Mouse (Mus musculus) kidney, embryonic 15.5 days (tissue): ENCODE data around the gene Rex1bd. TPM values are rescaled to one million over a fixed set of nuclear protein-coding genes. Genes with fewer than 3 reads are reported as not detected.

Experiments
- ATAC-seq: fragments of 200-750 bp; cut with Nextera tagmentation; replicated peaks from 2 replicates; pipeline ENCODE4 v1.8.0; 2017; ENCODE audit warnings: moderate TSS enrichment; ENCODE audit not compliant: low FRiP score
- H3K27ac ChIP-seq: fragments of 300-500 bp; sonication (generic); 2 replicates; pipeline ENCODE4 v1.5.1; 2015; ENCODE audit warnings: mild to moderate bottlenecking, inconsistent platforms
- H3K27me3 ChIP-seq: fragments of 300-500 bp; sonication (generic); 2 replicates; pipeline ENCODE4 v1.6.1; 2015; ENCODE audit warnings: inconsistent platforms
- H3K36me3 ChIP-seq: fragments of 300-500 bp; sonication (generic); 2 replicates; pipeline ENCODE4 v1.6.1; 2015; ENCODE audit warnings: inconsistent platforms
- H3K4me1 ChIP-seq: fragments of 300-500 bp; sonication (generic); 2 replicates; pipeline ENCODE4 v1.6.1; 2015; ENCODE audit warnings: inconsistent platforms
- H3K4me2 ChIP-seq: fragments of 300-500 bp; sonication (generic); 2 replicates; pipeline ENCODE4 v1.6.1; 2015; ENCODE audit warnings: moderate library complexity, mild to moderate bottlenecking, inconsistent platforms
- H3K4me3 ChIP-seq: fragments of 300-500 bp; sonication (generic); replicated peaks from 2 replicates; pipeline ENCODE4 v1.5.1; 2015; ENCODE audit warnings: mild to moderate bottlenecking, inconsistent platforms
- H3K9ac ChIP-seq: fragments of 300-500 bp; sonication (generic); 2 replicates; pipeline ENCODE4 v1.6.1; 2015; ENCODE audit warnings: mild to moderate bottlenecking, inconsistent platforms
- H3K9me3 ChIP-seq: fragments of 300-500 bp; sonication (generic); replicated peaks from 2 replicates; pipeline ENCODE4 v1.6.1; 2016; ENCODE audit warnings: inconsistent platforms
- WGBS: fragments of 180-500 bp; shearing (Covaris S2); methylation state at CpG from one replicate; pipeline ENCODE4 v1.1.7; 2015; ENCODE audit warnings: mixed read lengths; 5-methylcytosine and 5-hydroxymethylcytosine counted together
- polyA plus RNA-seq: library from polyadenylated mRNA; unstranded; fragments of >200 nt; fragmentation: Nextera tagmentation; extraction: Ambion mirVana; gene quantifications from 2 replicates; pipeline ENCODE4 v1.2.1, GENCODE M21; 2015

Gene Rex1bd
- 128 and 133 TPM in 2 replicates for polyA plus RNA-seq

GRCm38 (mm10) chr8:70506328-70507026, at the start of gene Rex1bd:
TSS of gene Rex1bd (minus strand) at chr8:70506752.
- Histone ChIP-seq H3K4me2 (peak within 1 kb of the TSS; percentile 90), H3K9ac (peak within 1 kb of the TSS; percentile 82), H3K4me1 (peaks cover 76% of the 10 kb centered on the region), H3K27me3 (peaks cover 27% of the 10 kb centered on the region), H3K4me3 (peak within 1 kb of the TSS; percentile 72), H3K9me3 (no peaks in the 10 kb centered on the region), H3K27ac (peak within 1 kb of the TSS; percentile 97), H3K36me3 (peaks cover 24% of the 10 kb centered on the region)
- 2% methylated on average over 40 of the region's 40 CpGs for WGBS
- peak; percentile 89 for ATAC-seq

DNA sequence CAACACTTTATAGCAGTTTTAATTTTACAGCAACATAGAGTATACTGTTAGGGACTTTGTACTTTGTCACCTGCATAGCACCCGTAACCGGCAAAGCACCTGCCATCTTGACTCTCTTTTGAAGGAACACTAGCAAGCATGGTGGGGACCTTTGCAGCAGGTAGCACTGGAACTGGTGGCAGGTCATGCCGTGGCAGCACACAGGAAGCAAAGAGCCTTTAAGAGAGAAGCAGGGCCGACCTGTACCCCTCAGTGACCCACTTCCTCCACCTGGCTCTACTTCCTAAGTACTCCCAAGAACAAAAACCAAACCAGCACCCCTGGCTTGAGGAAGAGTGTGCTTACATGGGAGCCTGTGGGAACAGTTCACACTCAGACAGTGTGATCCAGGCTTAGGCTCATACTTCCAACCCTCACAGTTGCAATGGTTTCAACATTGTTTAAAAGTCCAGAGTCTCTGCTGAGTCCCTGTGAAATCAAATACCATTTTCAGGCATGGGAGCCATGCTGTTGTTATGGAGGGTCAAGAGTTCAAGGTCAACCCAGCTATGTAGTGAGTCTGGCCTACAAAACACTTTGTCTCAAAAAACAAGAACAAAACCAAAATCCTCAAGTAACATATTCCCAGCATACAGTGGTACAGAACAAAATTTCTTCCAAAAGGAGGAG, 48.7 kb upstream of the Rex1bd start:
- WGBS, result 87% methylated on average over 4 of the region's 4 CpGs
- H3K9ac ChIP-seq, result no peak overlapping the region

GRCm38 (mm10) chr8:70553740-70554139, 47.2 kb upstream of the Rex1bd start:
- Histone ChIP-seq H3K27ac (peak overlapping the region; percentile 37), H3K4me1 (peaks cover 41% of the 10 kb centered on the region), H3K9me3 (no peaks in the 10 kb centered on the region), H3K4me2 (no peak overlapping the region), H3K4me3 (no peak overlapping the region), H3K36me3 (0 out of 2 replicates have a peak, but pooled peaks cover 8% of the 10 kb centered on the region), H3K9ac (no peak overlapping the region), H3K27me3 (no peaks in the 10 kb centered on the region)
- no peak for ATAC-seq

More for the DNA sequence above, 48.7 kb upstream of the Rex1bd start:
- no peaks in the 10 kb centered on the region for H3K27me3 ChIP-seq
- H3K9me3 ChIP-seq, result no peaks in the 10 kb centered on the region
- no peak for ATAC-seq
- H3K4me2 ChIP-seq, result no peak overlapping the region
- H3K4me3 ChIP-seq, result no peak overlapping the region
- peaks cover 51% of the 10 kb centered on the region for H3K4me1 ChIP-seq
- H3K27ac ChIP-seq, result no peak overlapping the region
- H3K36me3 ChIP-seq, result 0 out of 2 replicates have a peak, but pooled peaks cover 6% of the 10 kb centered on the region

- 0 out of 2 replicates have a peak, but pooled peaks cover 8% of the 10 kb centered on the region for H3K36me3 ChIP-seq
- peak overlapping the region; percentile 32; the same call in 1 of the 2 replicates for H3K27ac ChIP-seq
- ATAC-seq, result 0 out of 2 replicates have a peak, but pooled peaks have one; percentile 20
- H3K4me1 ChIP-seq, result peaks cover 38% of the 10 kb centered on the region
- WGBS, result 38% methylated on average over 1 of the region's 1 CpGs
- H3K4me3 ChIP-seq, result no peak overlapping the region
- H3K4me2 ChIP-seq, result no peak overlapping the region
- no peaks in the 10 kb centered on the region for H3K9me3 ChIP-seq
- H3K9ac ChIP-seq, result no peak overlapping the region
- no peaks in the 10 kb centered on the region for H3K27me3 ChIP-seq
These were observed 46.3 kb upstream of the Rex1bd start for GRCm38 (mm10) chr8:70552836-70553235.

DNA sequence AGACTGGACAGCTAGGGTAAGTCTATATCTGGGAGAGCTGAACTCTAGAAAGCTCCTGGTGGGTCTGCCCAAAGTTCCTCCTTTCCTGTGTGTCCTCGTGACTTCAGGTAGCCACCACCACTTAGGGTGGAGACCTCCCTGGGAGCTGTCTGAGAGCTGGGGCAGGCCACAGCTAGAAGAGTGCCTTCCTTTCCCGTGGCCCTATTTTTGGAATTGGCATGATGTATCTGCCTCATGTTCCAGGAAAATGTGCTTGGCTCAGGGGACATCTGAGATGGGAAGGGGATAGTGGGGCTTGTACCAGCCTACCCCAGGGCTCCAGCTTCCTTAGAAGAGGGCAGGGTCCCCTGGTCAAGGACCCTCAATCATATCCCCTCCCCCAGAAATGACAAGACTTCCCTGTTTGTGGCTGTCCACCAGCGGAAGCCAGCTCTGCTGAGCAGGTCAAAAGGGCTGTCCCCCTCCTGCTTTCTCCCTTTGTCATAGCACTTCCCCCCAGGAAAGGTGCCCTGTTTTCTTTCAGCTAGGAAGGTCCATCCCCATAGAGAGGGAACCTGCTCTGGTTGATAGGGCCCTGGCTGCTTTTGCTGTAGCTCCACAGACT, 45.1 kb upstream of the Rex1bd start:
- Histone ChIP-seq H3K4me2 (no peak overlapping the region), H3K27me3 (no peaks in the 10 kb centered on the region), H3K9me3 (no peaks in the 10 kb centered on the region), H3K9ac (no peak overlapping the region), H3K4me1 (peaks cover 42% of the 10 kb centered on the region), H3K4me3 (no peak overlapping the region), H3K36me3 (0 out of 2 replicates have a peak, but pooled peaks cover 2% of the 10 kb centered on the region), H3K27ac (peak overlapping the region; percentile 7; the same call in 1 of the 2 replicates)
- no peak for ATAC-seq
- 38% methylated on average over 3 of the region's 3 CpGs for WGBS

- Histone ChIP-seq H3K4me2 (no peak overlapping the region), H3K27ac (no peak overlapping the region), H3K36me3 (0 out of 2 replicates have a peak, but pooled peaks cover 2% of the 10 kb centered on the region), H3K4me1 (peaks cover 48% of the 10 kb centered on the region), H3K4me3 (no peak overlapping the region), H3K9me3 (no peaks in the 10 kb centered on the region), H3K9ac (no peak overlapping the region), H3K27me3 (no peaks in the 10 kb centered on the region)
- 89% methylated on average over 10 of the region's 10 CpGs for WGBS
- no peak for ATAC-seq
These were observed 43.0 kb upstream of the Rex1bd start for GRCm38 (mm10) chr8:70549412-70550184.

DNA sequence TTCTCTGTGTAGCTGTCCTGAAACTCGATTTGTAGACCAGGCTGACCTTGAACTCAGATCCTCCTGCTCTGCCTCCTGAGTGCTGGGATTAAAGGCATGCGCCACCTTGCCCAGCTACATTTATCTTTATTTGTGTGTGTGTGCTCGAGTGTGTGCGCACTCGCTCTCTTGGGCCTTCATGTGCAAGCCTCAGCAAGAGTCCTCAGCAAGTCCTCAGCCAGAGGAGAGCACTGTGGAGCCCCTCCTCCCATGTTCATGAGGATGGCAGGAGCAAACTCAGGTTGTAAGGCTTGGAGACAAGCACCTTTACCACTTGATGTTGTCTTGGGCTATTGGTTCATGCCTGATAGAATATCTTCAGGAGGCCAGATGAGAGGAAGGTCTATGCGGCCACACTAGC, 41.2 kb upstream of the Rex1bd start:
- 91% methylated on average over 6 of the region's 6 CpGs for WGBS
- Histone ChIP-seq H3K4me3 (no peak overlapping the region), H3K27ac (no peak overlapping the region), H3K36me3 (0 out of 2 replicates have a peak, but pooled peaks cover 2% of the 10 kb centered on the region), H3K9me3 (no peaks in the 10 kb centered on the region), H3K27me3 (no peaks in the 10 kb centered on the region), H3K4me2 (no peak overlapping the region), H3K9ac (no peak overlapping the region), H3K4me1 (peaks cover 44% of the 10 kb centered on the region)
- no peak for ATAC-seq

DNA sequence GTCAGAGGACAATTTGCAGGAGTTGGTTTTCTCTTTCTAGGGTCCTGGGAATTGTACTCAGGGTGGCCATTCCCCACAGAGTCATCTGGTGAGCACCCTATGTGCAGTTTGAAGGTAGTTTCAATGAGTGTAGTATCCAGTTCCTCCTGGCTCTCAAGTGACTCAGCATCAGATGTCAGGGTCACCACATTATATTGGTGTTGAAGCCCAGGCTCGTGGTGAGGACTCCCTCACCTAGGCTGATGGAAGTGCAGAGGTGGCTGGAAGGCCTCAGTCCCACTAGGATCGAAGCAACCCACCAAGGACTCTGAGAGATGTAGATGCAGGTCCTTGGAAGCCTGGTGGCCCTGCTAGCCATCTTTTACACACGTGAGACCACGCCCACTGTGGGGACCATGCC, 39.9 kb upstream of the Rex1bd start:
- Histone ChIP-seq H3K36me3 (0 out of 2 replicates have a peak, but pooled peaks cover 2% of the 10 kb centered on the region), H3K4me3 (no peak overlapping the region), H3K27me3 (no peaks in the 10 kb centered on the region), H3K9ac (no peak overlapping the region), H3K27ac (no peak overlapping the region), H3K4me2 (no peak overlapping the region), H3K4me1 (peaks cover 38% of the 10 kb centered on the region), H3K9me3 (no peaks in the 10 kb centered on the region)
- 71% methylated on average over 4 of the region's 4 CpGs for WGBS
- ATAC-seq, result no peak

DNA sequence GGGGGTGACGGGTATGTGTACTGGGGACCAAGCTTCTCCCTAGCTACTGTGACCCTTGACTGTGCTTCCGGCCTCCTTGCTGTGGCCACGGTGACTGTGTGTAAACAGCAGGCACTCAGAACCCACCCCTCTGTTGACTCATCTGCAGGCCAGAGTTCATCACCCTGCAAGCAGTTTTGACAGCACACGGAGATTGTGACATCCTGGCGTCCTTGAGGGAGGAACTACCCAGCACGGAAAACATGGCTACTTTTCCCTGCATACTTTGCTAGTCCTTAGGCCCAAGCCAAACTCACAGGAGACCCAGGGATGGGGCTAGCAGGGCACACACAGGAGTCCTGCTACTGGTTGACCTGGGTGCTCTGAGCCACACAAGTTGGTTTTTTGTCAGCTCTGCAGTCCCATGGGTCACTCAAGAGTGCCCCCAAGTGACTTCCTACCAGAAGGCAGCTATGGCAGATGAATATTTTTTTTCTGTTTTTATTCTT, 37.7 kb upstream of the Rex1bd start:
- WGBS, result 80% methylated on average over 6 of the region's 6 CpGs
- ATAC-seq, result no peak
- peaks cover 50% of the 10 kb centered on the region for H3K4me1 ChIP-seq
- no peaks in the 10 kb centered on the region for H3K36me3 ChIP-seq
- H3K9ac ChIP-seq, result no peak overlapping the region
- no peak overlapping the region for H3K4me2 ChIP-seq
- H3K27ac ChIP-seq, result peak overlapping the region; percentile 5; the same call in 1 of the 2 replicates
- no peaks in the 10 kb centered on the region for H3K27me3 ChIP-seq
- H3K9me3 ChIP-seq, result no peaks in the 10 kb centered on the region
- H3K4me3 ChIP-seq, result no peak overlapping the region

- H3K9ac ChIP-seq, result peak overlapping the region; percentile 70; the same call in 1 of the 2 replicates
- WGBS, result 74% methylated on average over 5 of the region's 5 CpGs
These were observed 34.5 kb upstream of the Rex1bd start for GRCm38 (mm10) chr8:70541081-70541480.

GRCm38 (mm10) chr8:70540507-70541071, 34.0 kb upstream of the Rex1bd start:
- H3K4me2 ChIP-seq, result peak overlapping the region; percentile 84
- H3K27me3 ChIP-seq, result no peaks in the 10 kb centered on the region
- peak overlapping the region; percentile 65 for H3K4me3 ChIP-seq
- WGBS, result 34% methylated on average over 7 of the region's 7 CpGs
- peak overlapping the region; percentile 70 for H3K9ac ChIP-seq
- H3K27ac ChIP-seq, result peak overlapping the region; percentile 99
- H3K36me3 ChIP-seq, result peaks cover 17% of the 10 kb centered on the region
- H3K4me1 ChIP-seq, result peaks cover 46% of the 10 kb centered on the region
- no peak for ATAC-seq
- no peaks in the 10 kb centered on the region for H3K9me3 ChIP-seq

More at GRCm38 (mm10) chr8:70541081-70541480, 34.5 kb upstream of the Rex1bd start:
- peak overlapping the region; percentile 99 for H3K27ac ChIP-seq
- H3K36me3 ChIP-seq, result peaks cover 12% of the 10 kb centered on the region
- H3K4me2 ChIP-seq, result peak overlapping the region; percentile 84
- H3K4me3 ChIP-seq, result peak overlapping the region; percentile 65
- no peak for ATAC-seq
- H3K27me3 ChIP-seq, result no peaks in the 10 kb centered on the region
- H3K4me1 ChIP-seq, result peaks cover 46% of the 10 kb centered on the region
- no peaks in the 10 kb centered on the region for H3K9me3 ChIP-seq
